Mouse (Mus musculus): ENCODE measurements at regions not wholly inside any gene's neighbourhood (a gene's known extent, or its start where the extent isn't known, plus 50 kb on each side); places are given as distances from the start of the nearest gene placed in this dataset.
A peak's percentile ranks its signal among the peaks of the same experiment; 100 is the strongest.

- H3K4me1 ChIP-seq: no peaks in the 10 kb centered on the region
- no peaks in the 10 kb centered on the region for H3K36me3 ChIP-seq
- no peak for DNase-seq (ENCODE audit: low spot score)
- H3K27ac ChIP-seq (replicated peaks): no peak overlapping the region
- WGBS: 91% methylated on average over 5 of the region's 5 CpGs
- no peaks in the 10 kb centered on the region for H3K9me3 ChIP-seq (replicated peaks)
- H3K4me3 ChIP-seq: no peak overlapping the region
- H3K27me3 ChIP-seq (ENCODE audit: low read depth, poor library complexity, severe bottlenecking): no peaks in the 10 kb centered on the region
Measured at GRCm38 (mm10) chr5:77871403-77871802, 463.6 kb upstream of the Igfbp7 start.

- Histone ChIP-seq H3K36me3 (no peaks in the 10 kb centered on the region), H3K4me1 (no peaks in the 10 kb centered on the region), H3K27me3 (ENCODE audit: low read depth, poor library complexity, severe bottlenecking) (no peaks in the 10 kb centered on the region), H3K4me3 (no peak overlapping the region), H3K27ac (replicated peaks) (no peak overlapping the region), H3K9me3 (replicated peaks) (no peaks in the 10 kb centered on the region)
- WGBS: 85% methylated on average over 7 of the region's 7 CpGs
- no peak for DNase-seq (ENCODE audit: low spot score)
Measured at GRCm38 (mm10) chr5:77865342-77865741, 457.5 kb upstream of the Igfbp7 start.

GRCm38 (mm10) chr5:77855191-77855590 lies 447.4 kb upstream of the Igfbp7 start:
- Histone ChIP-seq H3K4me3 (no peak overlapping the region), H3K4me1 (no peaks in the 10 kb centered on the region), H3K27ac (replicated peaks) (no peak overlapping the region), H3K9me3 (replicated peaks) (no peaks in the 10 kb centered on the region), H3K27me3 (ENCODE audit: low read depth, poor library complexity, severe bottlenecking) (no peaks in the 10 kb centered on the region), H3K36me3 (no peaks in the 10 kb centered on the region)
- no peak for DNase-seq (ENCODE audit: low spot score)
- 88% methylated on average over 6 of the region's 6 CpGs for WGBS

GRCm38 (mm10) chr5:77853999-77854784 lies 446.4 kb upstream of the Igfbp7 start:
- Histone ChIP-seq H3K27ac (replicated peaks) (no peak overlapping the region), H3K27me3 (ENCODE audit: low read depth, poor library complexity, severe bottlenecking) (no peaks in the 10 kb centered on the region), H3K4me1 (no peaks in the 10 kb centered on the region), H3K36me3 (no peaks in the 10 kb centered on the region), H3K4me3 (no peak overlapping the region), H3K9me3 (replicated peaks) (no peaks in the 10 kb centered on the region)
- DNase-seq (ENCODE audit: low spot score): no peak
- 88% methylated on average over 12 of the region's 12 CpGs for WGBS

- Histone ChIP-seq H3K27ac (replicated peaks) (no peak overlapping the region), H3K9me3 (replicated peaks) (no peaks in the 10 kb centered on the region), H3K4me3 (no peak overlapping the region), H3K4me1 (no peaks in the 10 kb centered on the region), H3K36me3 (no peaks in the 10 kb centered on the region), H3K27me3 (ENCODE audit: low read depth, poor library complexity, severe bottlenecking) (no peaks in the 10 kb centered on the region)
- WGBS: 90% methylated on average over 3 of the region's 3 CpGs
- no peak for DNase-seq (ENCODE audit: low spot score)
Measured at GRCm38 (mm10) chr5:77851645-77852044, 443.8 kb upstream of the Igfbp7 start.

- H3K4me3 ChIP-seq: no peak overlapping the region
- no peak for DNase-seq (ENCODE audit: low spot score)
- peaks cover 9% of the 10 kb centered on the region for H3K4me1 ChIP-seq
- 69% methylated on average over 5 of the region's 5 CpGs for WGBS
- no peaks in the 10 kb centered on the region for H3K36me3 ChIP-seq
- H3K27me3 ChIP-seq (ENCODE audit: low read depth, poor library complexity, severe bottlenecking): no peaks in the 10 kb centered on the region
- H3K9me3 ChIP-seq (replicated peaks): no peaks in the 10 kb centered on the region
- no peak overlapping the region for H3K27ac ChIP-seq (replicated peaks)
Measured at GRCm38 (mm10) chr5:77838186-77839097, 430.6 kb upstream of the Igfbp7 start.

GRCm38 (mm10) chr5:77827971-77828370 lies 420.1 kb upstream of the Igfbp7 start:
- H3K27me3 ChIP-seq (ENCODE audit: low read depth, poor library complexity, severe bottlenecking): no peaks in the 10 kb centered on the region
- peaks cover 11% of the 10 kb centered on the region for H3K9me3 ChIP-seq (replicated peaks)
- H3K27ac ChIP-seq (replicated peaks): 0 out of 2 replicates have a peak overlapping the region, but pooled peaks have one; percentile 38
- DNase-seq (ENCODE audit: low spot score): no peak
- 40% methylated on average over 2 of the region's 2 CpGs for whole genome bisulfite sequencing
- peaks cover 10% of the 10 kb centered on the region for H3K4me1 ChIP-seq
- no peak overlapping the region for H3K4me3 ChIP-seq
- H3K36me3 ChIP-seq: no peaks in the 10 kb centered on the region

- Histone ChIP-seq H3K36me3 (no peaks in the 10 kb centered on the region), H3K4me1 (peaks cover 10% of the 10 kb centered on the region), H3K9me3 (replicated peaks) (peaks cover 12% of the 10 kb centered on the region), H3K27ac (replicated peaks) (no peak overlapping the region), H3K4me3 (no peak overlapping the region), H3K27me3 (ENCODE audit: low read depth, poor library complexity, severe bottlenecking) (no peaks in the 10 kb centered on the region)
- 92% methylated on average over 4 of the region's 4 CpGs for WGBS
- DNase-seq (ENCODE audit: low spot score): no peak
Measured at GRCm38 (mm10) chr5:77826063-77826462, 418.2 kb upstream of the Igfbp7 start.

- WGBS: 53% methylated on average over 7 of the region's 7 CpGs
- Histone ChIP-seq H3K36me3 (no peaks in the 10 kb centered on the region), H3K4me1 (0 out of 2 replicates have a peak, but pooled peaks cover 5% of the 10 kb centered on the region), H3K9me3 (replicated peaks) (no peaks in the 10 kb centered on the region), H3K27ac (replicated peaks) (no peak overlapping the region), H3K4me3 (no peak overlapping the region), H3K27me3 (ENCODE audit: low read depth, poor library complexity, severe bottlenecking) (peaks cover 15% of the 10 kb centered on the region)
- DNase-seq (ENCODE audit: low spot score): no peak
Measured at GRCm38 (mm10) chr5:77816759-77817280, 409.0 kb upstream of the Igfbp7 start.

- Histone ChIP-seq H3K4me3 (no peak overlapping the region), H3K36me3 (no peaks in the 10 kb centered on the region), H3K4me1 (no peaks in the 10 kb centered on the region; the same call in 1 of the 2 replicates), H3K9me3 (replicated peaks) (no peaks in the 10 kb centered on the region), H3K27me3 (ENCODE audit: low read depth, poor library complexity, severe bottlenecking) (0 out of 2 replicates have a peak, but pooled peaks cover 5% of the 10 kb centered on the region), H3K27ac (replicated peaks) (no peak overlapping the region)
- 85% methylated on average over 4 of the region's 6 CpGs for WGBS
- no peak for DNase-seq (ENCODE audit: low spot score)
Measured at GRCm38 (mm10) chr5:77809844-77810243, 402.0 kb upstream of the Igfbp7 start.

- peak; percentile 67 for DNase-seq (ENCODE audit: low spot score)
- Histone ChIP-seq H3K27ac (replicated peaks) (no peak overlapping the region), H3K4me1 (no peaks in the 10 kb centered on the region; the same call in 1 of the 2 replicates), H3K4me3 (no peak overlapping the region), H3K9me3 (replicated peaks) (no peaks in the 10 kb centered on the region), H3K36me3 (no peaks in the 10 kb centered on the region), H3K27me3 (ENCODE audit: low read depth, poor library complexity, severe bottlenecking) (no peaks in the 10 kb centered on the region)
- 37% methylated on average over 3 of the region's 3 CpGs for WGBS
Measured at GRCm38 (mm10) chr5:77807726-77808125, 399.9 kb upstream of the Igfbp7 start.

GRCm38 (mm10) chr5:77806334-77807157 lies 398.7 kb upstream of the Igfbp7 start:
- 78% methylated on average over 9 of the region's 9 CpGs for WGBS
- Histone ChIP-seq H3K27ac (replicated peaks) (no peak overlapping the region), H3K4me1 (no peaks in the 10 kb centered on the region; the same call in 1 of the 2 replicates), H3K4me3 (no peak overlapping the region), H3K36me3 (no peaks in the 10 kb centered on the region), H3K27me3 (ENCODE audit: low read depth, poor library complexity, severe bottlenecking) (no peaks in the 10 kb centered on the region), H3K9me3 (replicated peaks) (no peaks in the 10 kb centered on the region)
- DNase-seq (ENCODE audit: low spot score): no peak
